Mouse (Mus musculus): ENCODE results near the gene Raly. TPM values are rescaled to one million over a fixed set of nuclear protein-coding genes. Genes with fewer than 3 reads are reported as not detected.

Gene Raly
- polyA plus RNA-seq, 3 experiments from 2014 or later: 8.0 to 32.4 (median 15.7) TPM

Other genes with a start within 250 kb of the Raly start
- not detected for gene 1700003F12Rik, start 244.0 kb upstream of the Raly start, polyA plus RNA-seq (2017; shearing (Covaris generic))
- gene Actl10, start 239.3 kb upstream of the Raly start, polyA plus RNA-seq (2017; shearing (Covaris generic)): not detected
- gene Necab3, start 232.2 kb upstream of the Raly start, polyA plus RNA-seq (2017; shearing (Covaris generic)): 1 to 10 TPM in 2 of 3 experiments, not detected in 1; 1.1 TPM
- gene E2f1, start 221.2 kb upstream of the Raly start, polyA plus RNA-seq (2017; shearing (Covaris generic)): 1 to 10 TPM; 1.3 to 2.6 (median 1.5) TPM
- 10 to 100 TPM; 15.1 to 21.3 (median 20.2) TPM for gene Pxmp4, start 187.4 kb upstream of the Raly start, polyA plus RNA-seq (2017; shearing (Covaris generic))
- under 1 TPM in 2 of 3 experiments, not detected in 1; 0.59 to 0.88 TPM for gene Zfp341, start 177.8 kb upstream of the Raly start, polyA plus RNA-seq (2017; shearing (Covaris generic))
- not detected for gene 4930519P11Rik, start 177.7 kb upstream of the Raly start, polyA plus RNA-seq (2017; shearing (Covaris generic))
- 1 to 10 TPM; 2.8 to 6.5 (median 5.4) TPM for gene Chmp4b, start 139.4 kb upstream of the Raly start, polyA plus RNA-seq (2017; shearing (Covaris generic))
- gene Gm14214, start 21.1 kb upstream of the Raly start, polyA plus RNA-seq (2017; shearing (Covaris generic)): not detected
- gene a, start 306 bp downstream of the Raly start, polyA plus RNA-seq (2017; shearing (Covaris generic)): not detected
- 100 to 1,000 TPM in 2 of 3 experiments, 10 to 100 TPM in 1; 83.5 to 120 (median 105) TPM for gene Eif2s2, start 101.8 kb downstream of the Raly start, polyA plus RNA-seq (2017; shearing (Covaris generic))
- gene Gm14226, start 227.2 kb downstream of the Raly start, polyA plus RNA-seq (2017; shearing (Covaris generic)): under 1 TPM in 1 of 3 experiments, not detected in 2; 0.17 TPM

Data from inflammation-experienced regulatory T-cells, adult 6 months (primary cell).